Mouse (Mus musculus) forebrain, embryonic 12.5 days (tissue): Measurements from ENCODE around the gene Slc4a2. TPM values are rescaled to one million over a fixed set of nuclear protein-coding genes. Genes with fewer than 3 reads are reported as not detected.

Experiments used
- ATAC-seq: fragments of 200-750 bp; cut with Nextera tagmentation; 2 replicates; pipeline ENCODE4 v1.8.0; 2017; ENCODE audit warnings: moderate TSS enrichment; ENCODE audit not compliant: low FRiP score
- H3K27ac ChIP-seq: fragments of 300-500 bp; sonication (generic); 2 replicates; pipeline ENCODE4 v1.5.1; 2016; ENCODE audit warnings: mild to moderate bottlenecking
- H3K27me3 ChIP-seq: fragments of 300-500 bp; sonication (generic); 2 replicates; pipeline ENCODE4 v1.6.1; 2016; ENCODE audit warnings: mild to moderate bottlenecking
- H3K36me3 ChIP-seq: fragments of 300-500 bp; sonication (generic); replicated peaks from 2 replicates; pipeline ENCODE4 v1.6.1; 2016; ENCODE audit warnings: mild to moderate bottlenecking
- H3K4me1 ChIP-seq: fragments of 300-500 bp; sonication (generic); 2 replicates; pipeline ENCODE4 v1.6.1; 2016
- H3K4me2 ChIP-seq: fragments of 300-500 bp; sonication (generic); 2 replicates; pipeline ENCODE4 v1.6.1; 2016; ENCODE audit warnings: mild to moderate bottlenecking, moderate library complexity
- H3K4me3 ChIP-seq: fragments of 300-500 bp; sonication (generic); replicated peaks from 2 replicates; pipeline ENCODE4 v1.5.1; 2016; ENCODE audit warnings: mild to moderate bottlenecking
- H3K9ac ChIP-seq: fragments of 300-500 bp; sonication (generic); 2 replicates; pipeline ENCODE4 v1.6.1; 2016; ENCODE audit warnings: mild to moderate bottlenecking
- H3K9me3 ChIP-seq: fragments of 300-500 bp; sonication (generic); 2 replicates; pipeline ENCODE4 v1.6.1; 2016
- WGBS: fragments of 180-500 bp; shearing (Covaris S2); methylation state at CpG from one replicate; pipeline ENCODE4 v1.1.7; 2016; 5-methylcytosine and 5-hydroxymethylcytosine counted together
- polyA plus RNA-seq: library from polyadenylated mRNA; unstranded; fragments of >200 nt; fragmentation: Nextera tagmentation; extraction: Ambion mirVana; gene quantifications from 2 replicates; pipeline ENCODE4 v1.2.1, GENCODE M21; 2016

The Slc4a2 gene
- polyA plus RNA-seq, 1 experiment from 2014 or later: 28.9 TPM

GRCm38 (mm10) chr5:24420381-24420780 is 3.3 kb upstream of the Slc4a2 start:
- H3K4me3 ChIP-seq: no peak overlapping the region
- H3K27me3 ChIP-seq: peaks cover 13% of the 10 kb centered on the region; the same call in 1 of the 2 replicates
- H3K27ac ChIP-seq: no peak overlapping the region
- no peak overlapping the region for H3K4me2 ChIP-seq
- H3K4me1 ChIP-seq: peaks cover 37% of the 10 kb centered on the region
- WGBS: 90% methylated on average over 9 of the region's 9 CpGs
- no peak overlapping the region for H3K9ac ChIP-seq
- no peak for ATAC-seq
- H3K36me3 ChIP-seq: peaks cover 37% of the 10 kb centered on the region
- no peaks in the 10 kb centered on the region for H3K9me3 ChIP-seq

GRCm38 (mm10) chr5:24424004-24424781 is 556 bp downstream of the Slc4a2 start:
- ATAC-seq: no peak; the same call in none of the 2 replicates
- peaks cover 26% of the 10 kb centered on the region for H3K36me3 ChIP-seq
- 14% methylated on average over 21 of the region's 21 CpGs for WGBS
- peak overlapping the region; percentile 87 for H3K4me2 ChIP-seq
- H3K4me1 ChIP-seq: peaks cover 65% of the 10 kb centered on the region
- H3K27me3 ChIP-seq: peaks cover 22% of the 10 kb centered on the region
- peak overlapping the region; percentile 56 for H3K4me3 ChIP-seq
- H3K9ac ChIP-seq: peak overlapping the region; percentile 72
- H3K27ac ChIP-seq: peak overlapping the region; percentile 88
- no peaks in the 10 kb centered on the region for H3K9me3 ChIP-seq

- peaks cover 22% of the 10 kb centered on the region for H3K27me3 ChIP-seq
- peak overlapping the region; percentile 88 for H3K27ac ChIP-seq
- under 1% methylated on average over 48 of the region's 60 CpGs for WGBS
- no peak for ATAC-seq
- peaks cover 23% of the 10 kb centered on the region for H3K36me3 ChIP-seq
- no peaks in the 10 kb centered on the region for H3K9me3 ChIP-seq
- H3K4me1 ChIP-seq: peaks cover 65% of the 10 kb centered on the region
- H3K4me2 ChIP-seq: peak overlapping the region; percentile 87
- H3K4me3 ChIP-seq: peak overlapping the region; percentile 56
- H3K9ac ChIP-seq: peak overlapping the region; percentile 72
Measured at GRCm38 (mm10) chr5:24424861-24425411, 1.3 kb downstream of the Slc4a2 start.

GRCm38 (mm10) chr5:24425421-24426036 is 1.9 kb downstream of the Slc4a2 start:
- no peak for ATAC-seq
- Histone ChIP-seq H3K4me3 (peak overlapping the region; percentile 56), H3K27ac (peak overlapping the region; percentile 88), H3K36me3 (peaks cover 23% of the 10 kb centered on the region), H3K9me3 (no peaks in the 10 kb centered on the region), H3K4me1 (peaks cover 65% of the 10 kb centered on the region), H3K4me2 (peak overlapping the region; percentile 87), H3K9ac (peak overlapping the region; percentile 72), H3K27me3 (peaks cover 22% of the 10 kb centered on the region)
- under 1% methylated on average over 28 of the region's 30 CpGs for WGBS

GRCm38 (mm10) chr5:24426037-24426432 is 2.4 kb downstream of the Slc4a2 start:
- WGBS: 2% methylated on average over 10 of the region's 10 CpGs
- H3K4me1 ChIP-seq: peaks cover 65% of the 10 kb centered on the region
- ATAC-seq: no peak

GRCm38 (mm10) chr5:24426556-24427284 is 3.1 kb downstream of the Slc4a2 start:
- peak overlapping the region; percentile 87 for H3K4me2 ChIP-seq
- 8% methylated on average over 9 of the region's 9 CpGs for WGBS
- ATAC-seq: no peak
- H3K27ac ChIP-seq: no peak overlapping the region
- peak overlapping the region; percentile 33 for H3K9ac ChIP-seq
- peaks cover 63% of the 10 kb centered on the region for H3K4me1 ChIP-seq
- H3K27me3 ChIP-seq: peaks cover 22% of the 10 kb centered on the region
- no peaks in the 10 kb centered on the region for H3K9me3 ChIP-seq
- peak overlapping the region; percentile 56 for H3K4me3 ChIP-seq
- H3K36me3 ChIP-seq: peaks cover 24% of the 10 kb centered on the region

More at GRCm38 (mm10) chr5:24426037-24426432, 2.4 kb downstream of the Slc4a2 start:
- Histone ChIP-seq H3K4me3 (peak overlapping the region; percentile 56), H3K9ac (peak overlapping the region; percentile 72), H3K4me2 (peak overlapping the region; percentile 87), H3K9me3 (no peaks in the 10 kb centered on the region), H3K27ac (no peak overlapping the region), H3K36me3 (peaks cover 23% of the 10 kb centered on the region), H3K27me3 (peaks cover 22% of the 10 kb centered on the region)

- no peak for ATAC-seq
- Histone ChIP-seq H3K4me1 (peaks cover 58% of the 10 kb centered on the region), H3K4me3 (0 out of 2 replicates have a peak overlapping the region, but pooled peaks have one; percentile 2), H3K36me3 (peaks cover 28% of the 10 kb centered on the region), H3K4me2 (peak overlapping the region; percentile 87), H3K9me3 (no peaks in the 10 kb centered on the region), H3K27ac (no peak overlapping the region), H3K27me3 (peaks cover 22% of the 10 kb centered on the region), H3K9ac (peak overlapping the region; percentile 33)
- 13% methylated on average over 12 of the region's 12 CpGs for WGBS
Measured at GRCm38 (mm10) chr5:24427285-24427633, 3.6 kb downstream of the Slc4a2 start.

GRCm38 (mm10) chr5:24427981-24428402 is 4.4 kb downstream of the Slc4a2 start:
- H3K4me2 ChIP-seq: peak overlapping the region; percentile 87
- peaks cover 22% of the 10 kb centered on the region for H3K27me3 ChIP-seq
- no peak for ATAC-seq
- 0 out of 2 replicates have a peak overlapping the region, but pooled peaks have one; percentile 31 for H3K27ac ChIP-seq
- H3K4me3 ChIP-seq: no peak overlapping the region; the same call in 1 of the 2 replicates
- H3K4me1 ChIP-seq: peaks cover 50% of the 10 kb centered on the region
- no peaks in the 10 kb centered on the region for H3K9me3 ChIP-seq
- peaks cover 35% of the 10 kb centered on the region for H3K36me3 ChIP-seq
- peak overlapping the region; percentile 25; the same call in 1 of the 2 replicates for H3K9ac ChIP-seq
- 4% methylated on average over 15 of the region's 15 CpGs for WGBS

GRCm38 (mm10) chr5:24428596-24428995 is 5.0 kb downstream of the Slc4a2 start:
- Histone ChIP-seq H3K9ac (peak overlapping the region; percentile 25; the same call in 1 of the 2 replicates), H3K4me1 (peaks cover 49% of the 10 kb centered on the region), H3K4me2 (0 out of 2 replicates have a peak overlapping the region, but pooled peaks have one; percentile 87), H3K27me3 (peaks cover 22% of the 10 kb centered on the region), H3K27ac (0 out of 2 replicates have a peak overlapping the region, but pooled peaks have one; percentile 25), H3K4me3 (no peak overlapping the region), H3K36me3 (peaks cover 37% of the 10 kb centered on the region), H3K9me3 (no peaks in the 10 kb centered on the region)
- ATAC-seq: no peak
- 16% methylated on average over 9 of the region's 9 CpGs for WGBS

GRCm38 (mm10) chr5:24433993-24434392 is 10.4 kb downstream of the Slc4a2 start:
- Histone ChIP-seq H3K27ac (no peak overlapping the region), H3K27me3 (no peaks in the 10 kb centered on the region), H3K9me3 (no peaks in the 10 kb centered on the region), H3K36me3 (peaks cover 73% of the 10 kb centered on the region), H3K4me2 (no peak overlapping the region), H3K4me3 (no peak overlapping the region), H3K9ac (no peak overlapping the region), H3K4me1 (peaks cover under 1% of the 10 kb centered on the region; the same call in 1 of the 2 replicates)
- 86% methylated on average over 8 of the region's 8 CpGs for WGBS
- ATAC-seq: no peak

GRCm38 (mm10) chr5:24441187-24441586 is 17.6 kb downstream of the Slc4a2 start:
- Histone ChIP-seq H3K36me3 (peaks cover 58% of the 10 kb centered on the region), H3K4me2 (no peak overlapping the region), H3K27ac (no peak overlapping the region), H3K9me3 (no peaks in the 10 kb centered on the region), H3K9ac (no peak overlapping the region), H3K27me3 (no peaks in the 10 kb centered on the region), H3K4me3 (no peak overlapping the region), H3K4me1 (peaks cover 21% of the 10 kb centered on the region)
- ATAC-seq: no peak
- 88% methylated on average over 8 of the region's 8 CpGs for WGBS
